Mouse (Mus musculus): ENCODE measurements around the gene Olig3. TPM values are rescaled to one million over a fixed set of nuclear protein-coding genes. Genes with fewer than 3 reads are reported as not detected.

The Olig3 gene
- polyA plus RNA-seq (2017; shearing (Covaris generic)), result not detected

GRCm38 (mm10) chr10:19356071-19356583 is at the start of gene Olig3:
TSS of gene Olig3 (plus strand) at chr10:19356533.

Other genes with a start within 250 kb of the Olig3 start
- gene Ifngr1, start 235.4 kb downstream of the Olig3 start, polyA plus RNA-seq (2017; shearing (Covaris generic)), result 1,298 TPM